Mouse (Mus musculus): ENCODE results near the gene Pdzk1. TPM values are rescaled to one million over a fixed set of nuclear protein-coding genes. Genes with fewer than 3 reads are reported as not detected.

The Pdzk1 gene
- polyA plus RNA-seq (2015; fragmentation: Nextera tagmentation; extraction: Ambion mirVana), result 0.14 TPM in 1 of 2 replicates, not detected in the other

GRCm38 (mm10) chr3:96828984-96829383 lies at the start of gene Pdzk1, which contains the start of gene Cd160:
Gene Pdzk1 (plus strand): TSS chr3:96829284.
Gene Cd160 (minus strand): TSS chr3:96829351.
- Histone ChIP-seq H3K4me1 (replicated peaks) (peaks cover 3% of the 10 kb centered on the region; the same call in 1 of the 2 replicates), H3K4me2 (replicated peaks) (no peak within 1 kb of the TSS), H3K9me3 (no peaks in the 10 kb centered on the region), H3K27ac (no peak within 1 kb of the TSS), H3K27me3 (no peaks in the 10 kb centered on the region), H3K36me3 (no peaks in the 10 kb centered on the region), H3K4me3 (replicated peaks) (no peak within 1 kb of the TSS), H3K9ac (replicated peaks) (no peak within 1 kb of the TSS)
- no peak for ATAC-seq
- WGBS, result 78% methylated on average over 1 of the region's 1 CpGs

GRCm38 (mm10) chr3:96782236-96782635 lies 46.8 kb upstream of the Pdzk1 start:
- Histone ChIP-seq H3K4me3 (replicated peaks) (no peak overlapping the region), H3K27ac (no peak overlapping the region), H3K4me1 (replicated peaks) (no peaks in the 10 kb centered on the region), H3K4me2 (replicated peaks) (no peak overlapping the region), H3K9me3 (no peaks in the 10 kb centered on the region), H3K9ac (replicated peaks) (no peak overlapping the region), H3K27me3 (no peaks in the 10 kb centered on the region), H3K36me3 (peaks cover 24% of the 10 kb centered on the region)
- no peak for ATAC-seq
- 72% methylated on average over 8 of the region's 8 CpGs for WGBS

GRCm38 (mm10) chr3:96787784-96788183 lies 41.3 kb upstream of the Pdzk1 start:
- WGBS, result 100% methylated on average over 1 of the region's 1 CpGs
- no peak for ATAC-seq
- H3K4me3 ChIP-seq (replicated peaks), result no peak overlapping the region
- no peaks in the 10 kb centered on the region for H3K9me3 ChIP-seq
- H3K36me3 ChIP-seq, result peaks cover 53% of the 10 kb centered on the region
- H3K9ac ChIP-seq (replicated peaks), result no peak overlapping the region
- no peaks in the 10 kb centered on the region for H3K27me3 ChIP-seq
- H3K4me1 ChIP-seq (replicated peaks), result no peaks in the 10 kb centered on the region
- H3K27ac ChIP-seq, result no peak overlapping the region
- no peak overlapping the region for H3K4me2 ChIP-seq (replicated peaks)

GRCm38 (mm10) chr3:96788506-96788905 lies 40.6 kb upstream of the Pdzk1 start:
- Histone ChIP-seq H3K4me1 (replicated peaks) (no peaks in the 10 kb centered on the region), H3K27ac (no peak overlapping the region), H3K36me3 (peaks cover 53% of the 10 kb centered on the region), H3K9me3 (no peaks in the 10 kb centered on the region), H3K9ac (replicated peaks) (no peak overlapping the region), H3K4me2 (replicated peaks) (no peak overlapping the region), H3K27me3 (no peaks in the 10 kb centered on the region), H3K4me3 (replicated peaks) (no peak overlapping the region)
- WGBS, result 86% methylated on average over 8 of the region's 8 CpGs
- ATAC-seq, result no peak

GRCm38 (mm10) chr3:96800254-96800653 lies 28.8 kb upstream of the Pdzk1 start:
- H3K4me3 ChIP-seq (replicated peaks), result no peak overlapping the region
- no peak for ATAC-seq
- WGBS, result 90% methylated on average over 11 of the region's 11 CpGs
- no peaks in the 10 kb centered on the region for H3K4me1 ChIP-seq (replicated peaks)
- H3K27ac ChIP-seq, result no peak overlapping the region
- no peak overlapping the region for H3K9ac ChIP-seq (replicated peaks)
- H3K9me3 ChIP-seq, result no peaks in the 10 kb centered on the region
- H3K4me2 ChIP-seq (replicated peaks), result no peak overlapping the region
- peaks cover 3% of the 10 kb centered on the region; the same call in 1 of the 2 replicates for H3K36me3 ChIP-seq
- no peaks in the 10 kb centered on the region for H3K27me3 ChIP-seq

GRCm38 (mm10) chr3:96802214-96802613 lies 26.9 kb upstream of the Pdzk1 start:
- Histone ChIP-seq H3K9me3 (no peaks in the 10 kb centered on the region), H3K27ac (no peak overlapping the region), H3K4me1 (replicated peaks) (no peaks in the 10 kb centered on the region), H3K27me3 (no peaks in the 10 kb centered on the region), H3K4me3 (replicated peaks) (no peak overlapping the region), H3K4me2 (replicated peaks) (no peak overlapping the region), H3K36me3 (no peaks in the 10 kb centered on the region), H3K9ac (replicated peaks) (no peak overlapping the region)
- WGBS, result 92% methylated on average over 1 of the region's 1 CpGs
- ATAC-seq, result no peak

- H3K36me3 ChIP-seq, result no peaks in the 10 kb centered on the region
- H3K27ac ChIP-seq, result no peak overlapping the region
- 79% methylated on average over 3 of the region's 3 CpGs for WGBS
- no peaks in the 10 kb centered on the region for H3K4me1 ChIP-seq (replicated peaks)
- no peaks in the 10 kb centered on the region for H3K9me3 ChIP-seq
- H3K4me3 ChIP-seq (replicated peaks), result no peak overlapping the region
- H3K4me2 ChIP-seq (replicated peaks), result no peak overlapping the region
- H3K27me3 ChIP-seq, result no peaks in the 10 kb centered on the region
- no peak for ATAC-seq
- H3K9ac ChIP-seq (replicated peaks), result no peak overlapping the region
Measured at GRCm38 (mm10) chr3:96808136-96808535, 20.9 kb upstream of the Pdzk1 start.

- 90% methylated on average over 3 of the region's 3 CpGs for WGBS
- Histone ChIP-seq H3K9ac (replicated peaks) (no peak overlapping the region), H3K27ac (no peak overlapping the region), H3K4me3 (replicated peaks) (no peak overlapping the region), H3K27me3 (no peaks in the 10 kb centered on the region), H3K36me3 (no peaks in the 10 kb centered on the region), H3K4me2 (replicated peaks) (no peak overlapping the region), H3K4me1 (replicated peaks) (0 out of 2 replicates have a peak, but pooled peaks cover 4% of the 10 kb centered on the region), H3K9me3 (no peaks in the 10 kb centered on the region)
- no peak for ATAC-seq
Measured at GRCm38 (mm10) chr3:96808651-96809050, 20.4 kb upstream of the Pdzk1 start.

GRCm38 (mm10) chr3:96811232-96811631 lies 17.9 kb upstream of the Pdzk1 start:
- Histone ChIP-seq H3K36me3 (no peaks in the 10 kb centered on the region), H3K9ac (replicated peaks) (no peak overlapping the region), H3K4me3 (replicated peaks) (no peak overlapping the region), H3K27ac (no peak overlapping the region), H3K27me3 (no peaks in the 10 kb centered on the region), H3K4me2 (replicated peaks) (no peak overlapping the region), H3K9me3 (no peaks in the 10 kb centered on the region), H3K4me1 (replicated peaks) (0 out of 2 replicates have a peak, but pooled peaks cover 4% of the 10 kb centered on the region)
- no peak for ATAC-seq
- 94% methylated on average over 3 of the region's 3 CpGs for WGBS

GRCm38 (mm10) chr3:96812395-96813091 lies 16.5 kb upstream of the Pdzk1 start:
- 0 out of 2 replicates have a peak overlapping the region, but pooled peaks have one; percentile 19 for H3K4me2 ChIP-seq (replicated peaks)
- H3K36me3 ChIP-seq, result no peaks in the 10 kb centered on the region
- WGBS, result 46% methylated on average over 20 of the region's 20 CpGs
- no peak overlapping the region for H3K9ac ChIP-seq (replicated peaks)
- no peak overlapping the region for H3K4me3 ChIP-seq (replicated peaks)
- H3K9me3 ChIP-seq, result 0 out of 2 replicates have a peak, but pooled peaks cover under 1% of the 10 kb centered on the region
- 0 out of 2 replicates have a peak, but pooled peaks have one; percentile 24 for ATAC-seq
- H3K27me3 ChIP-seq, result no peaks in the 10 kb centered on the region
- H3K27ac ChIP-seq, result no peak overlapping the region
- H3K4me1 ChIP-seq (replicated peaks), result 0 out of 2 replicates have a peak, but pooled peaks cover 4% of the 10 kb centered on the region

GRCm38 (mm10) chr3:96813106-96813505 lies 16.0 kb upstream of the Pdzk1 start:
- WGBS, result 34% methylated on average over 9 of the region's 9 CpGs
- 0 out of 2 replicates have a peak, but pooled peaks cover 4% of the 10 kb centered on the region for H3K9me3 ChIP-seq
- H3K36me3 ChIP-seq, result no peaks in the 10 kb centered on the region
- H3K4me1 ChIP-seq (replicated peaks), result 0 out of 2 replicates have a peak, but pooled peaks cover 4% of the 10 kb centered on the region
- ATAC-seq, result peak; percentile 53; the same call in 1 of the 2 replicates
- H3K27ac ChIP-seq, result no peak overlapping the region
- H3K27me3 ChIP-seq, result no peaks in the 10 kb centered on the region
- H3K4me3 ChIP-seq (replicated peaks), result no peak overlapping the region
- H3K9ac ChIP-seq (replicated peaks), result no peak overlapping the region
- no peak overlapping the region for H3K4me2 ChIP-seq (replicated peaks)

- 0 out of 2 replicates have a peak, but pooled peaks cover 4% of the 10 kb centered on the region for H3K4me1 ChIP-seq (replicated peaks)
- no peak overlapping the region for H3K9ac ChIP-seq (replicated peaks)
- 0 out of 2 replicates have a peak, but pooled peaks cover 4% of the 10 kb centered on the region for H3K9me3 ChIP-seq
- H3K4me2 ChIP-seq (replicated peaks), result no peak overlapping the region
- 69% methylated on average over 7 of the region's 7 CpGs for WGBS
- ATAC-seq, result peak; percentile 50; the same call in 1 of the 2 replicates
- no peak overlapping the region for H3K27ac ChIP-seq
- no peaks in the 10 kb centered on the region for H3K36me3 ChIP-seq
- H3K4me3 ChIP-seq (replicated peaks), result no peak overlapping the region
- H3K27me3 ChIP-seq, result no peaks in the 10 kb centered on the region
Measured at GRCm38 (mm10) chr3:96813591-96814244, 15.4 kb upstream of the Pdzk1 start.
